Mouse (Mus musculus): ENCODE results near the gene Fam71e2.
"Not testable (repeated sequence)": the region's sequence is repeated elsewhere in the genome, so short reads cannot be mapped to it uniquely, and the experiment has no call there.

Fam71e2 gene

GRCm38 (mm10) chr7:4771202-4771601 lies at the start of gene Fam71e2:
Gene Fam71e2 (minus strand): TSS chr7:4771302.
- in situ Hi-C loops (cut with MboI, MseI) = no loop called here

GRCm38 (mm10) chr7:4816559-4816958 lies 45.5 kb upstream of the Fam71e2 start:
- in situ Hi-C loops (cut with MboI, MseI) = no loop called here

GRCm38 (mm10) chr7:4813105-4813791 lies 42.1 kb upstream of the Fam71e2 start:
- in situ Hi-C loops (cut with MboI, MseI) = no loop called here

- in situ Hi-C loops (cut with MboI, MseI) = no loop called here
Observed at GRCm38 (mm10) chr7:4812303-4813104, 41.4 kb upstream of the Fam71e2 start, which contains the start of gene Ube2s. Gene Ube2s (minus strand): TSS chr7:4812590.

GRCm38 (mm10) chr7:4811842-4812302 lies 40.8 kb upstream of the Fam71e2 start:
- in situ Hi-C loops (cut with MboI, MseI) = no loop called here

GRCm38 (mm10) chr7:4811131-4811530 lies 40.0 kb upstream of the Fam71e2 start:
- in situ Hi-C loops (cut with MboI, MseI) = not testable (repeated sequence)

GRCm38 (mm10) chr7:4806716-4807115 lies 35.6 kb upstream of the Fam71e2 start:
- in situ Hi-C loops (cut with MboI, MseI) = no loop called here

- in situ Hi-C loops (cut with MboI, MseI) = no loop called here
Observed at GRCm38 (mm10) chr7:4802247-4802646, 31.1 kb upstream of the Fam71e2 start.

- in situ Hi-C loops (cut with MboI, MseI) = no loop called here
Observed at GRCm38 (mm10) chr7:4795767-4796433, 24.8 kb upstream of the Fam71e2 start.

GRCm38 (mm10) chr7:4794631-4795168 lies 23.6 kb upstream of the Fam71e2 start:
- in situ Hi-C loops (cut with MboI, MseI) = no loop called here

- in situ Hi-C loops (cut with MboI, MseI) = no loop called here
Observed at GRCm38 (mm10) chr7:4793674-4794073, 22.6 kb upstream of the Fam71e2 start.

GRCm38 (mm10) chr7:4793248-4793647 lies 22.1 kb upstream of the Fam71e2 start:
- in situ Hi-C loops (cut with MboI, MseI) = not testable (repeated sequence)

GRCm38 (mm10) chr7:4792278-4793212 lies 21.4 kb upstream of the Fam71e2 start, which contains the start of gene Rpl28:
Gene Rpl28 (plus strand): TSS chr7:4792874.
- in situ Hi-C loops (cut with MboI, MseI) = no loop called here

GRCm38 (mm10) chr7:4789436-4789935 lies 18.4 kb upstream of the Fam71e2 start, which contains the start of gene Tmem238:
Gene Tmem238 (minus strand): TSS chr7:4789656.
- in situ Hi-C loops (cut with MboI, MseI) = no loop called here

- in situ Hi-C loops (cut with MboI, MseI) = no loop called here
Observed at GRCm38 (mm10) chr7:4788499-4789435, 17.7 kb upstream of the Fam71e2 start.

GRCm38 (mm10) chr7:4783667-4784268 lies 12.7 kb upstream of the Fam71e2 start:
- in situ Hi-C loops (cut with MboI, MseI) = no loop called here

GRCm38 (mm10) chr7:4782759-4783158 lies 11.7 kb upstream of the Fam71e2 start, which contains the start of the genes Il11 and Tmem190:
Gene Il11 (minus strand): TSS chr7:4782859.
Gene Tmem190 (plus strand): TSS chr7:4782937.
- in situ Hi-C loops (cut with MboI, MseI) = no loop called here

GRCm38 (mm10) chr7:4782130-4782529 lies 11.0 kb upstream of the Fam71e2 start:
- in situ Hi-C loops (cut with MboI, MseI) = no loop called here

- in situ Hi-C loops (cut with MboI, MseI) = no loop called here
Observed at GRCm38 (mm10) chr7:4779921-4780320, 8.8 kb upstream of the Fam71e2 start.

Measured in regulatory T cell (primary cell).